Mouse (Mus musculus): ENCODE measurements at regions not wholly inside any gene's neighbourhood (a gene's known extent, or its start where the extent isn't known, plus 50 kb on each side); places are given as distances from the start of the nearest gene placed in this dataset.

DNA sequence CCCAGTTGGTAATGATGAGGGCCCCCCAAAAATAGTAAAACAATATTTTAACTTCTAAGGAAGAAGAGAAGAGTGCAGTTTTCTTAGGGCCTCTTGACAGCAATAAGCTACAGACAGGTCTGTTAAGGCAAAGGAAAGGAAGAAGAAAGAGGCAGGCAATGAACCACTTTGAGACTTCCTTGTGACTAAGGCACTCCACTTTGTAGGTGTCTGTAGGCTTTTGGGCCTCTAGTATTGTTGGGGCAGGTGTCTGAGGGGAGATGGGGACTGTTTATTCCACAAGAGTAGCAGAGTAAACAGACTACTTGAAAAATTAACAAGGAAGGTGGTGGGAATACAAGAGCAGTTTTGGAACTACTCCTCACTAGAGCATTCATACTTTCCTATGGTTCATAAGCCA, 287.9 kb downstream of the Ets1 start:
- TF ChIP-seq POLR2A (IDR thresholded peaks at IDR 0.05; ENCODE audit: insufficient read depth, low read depth, low read length): no peak
- no peak for TF ChIP-seq EP300 (IDR thresholded peaks at IDR 0.05; ENCODE audit: insufficient read depth, low read depth, low read length)

All from heart, adult 2 months (tissue).